Mouse (Mus musculus) E14TG2a.4 (cell line): ENCODE measurements around the gene 1700003E16Rik.

Experiments used
- H3K27me3 ChIP-seq: 2 replicates; pipeline ENCODE4 v1.6.1; 2014; ENCODE audit warnings: low read length, control low read depth; ENCODE audit not compliant: insufficient read depth
- H3K36me3 ChIP-seq: 2 replicates; pipeline ENCODE4 v1.6.1; 2014; ENCODE audit warnings: low read length, control low read depth; ENCODE audit not compliant: insufficient read depth
- H3K4me1 ChIP-seq: replicated peaks from 2 replicates; pipeline ENCODE4 v1.6.1; 2014; ENCODE audit warnings: low read depth, low read length, control low read depth
- H3K4me3 ChIP-seq: replicated peaks from 2 replicates; pipeline ENCODE4 v1.5.1; 2014; ENCODE audit warnings: mild to moderate bottlenecking, low read length
- H3K9me3 ChIP-seq: 2 replicates; pipeline ENCODE4 v1.6.1; 2014; ENCODE audit warnings: low read length, control low read depth
- CTCF ChIP-seq: conservative IDR thresholded peaks from 2 replicates; pipeline ENCODE4 v1.5.1; 2014; ENCODE audit warnings: low read length
- NANOG ChIP-seq: IDR thresholded peaks from 2 replicates; pipeline ENCODE4 v1.6.1; 2014; ENCODE audit warnings: borderline replicate concordance, low read length, mixed read lengths
- POU5F1 ChIP-seq: IDR thresholded peaks from 2 replicates; pipeline ENCODE4 v1.6.1; 2014; ENCODE audit warnings: low read length, borderline replicate concordance

The 1700003E16Rik gene

DNA sequence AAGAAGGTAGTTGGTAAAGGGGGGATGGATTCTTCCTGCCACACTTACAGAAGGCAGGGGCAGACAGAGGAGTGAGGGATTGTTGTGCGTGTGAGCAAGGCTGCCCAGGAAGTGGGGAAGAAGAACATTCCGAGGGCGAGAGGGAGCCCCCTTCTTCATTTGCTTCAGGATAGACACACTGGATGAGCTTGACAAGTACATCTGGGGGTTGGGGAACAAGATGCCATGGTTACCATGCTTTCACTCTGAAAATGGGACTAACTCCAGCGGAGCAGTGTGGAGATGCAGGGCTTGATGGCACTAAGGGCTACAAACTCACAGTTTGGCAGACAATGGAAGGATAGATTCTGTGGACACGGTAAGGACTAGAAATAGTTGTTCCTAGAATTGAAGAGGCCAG, 14.9 kb downstream of the 1700003E16Rik start:
- Histone ChIP-seq H3K36me3 (peaks cover 28% of the 10 kb centered on the region; the same call in 1 of the 2 replicates), H3K9me3 (no peaks in the 10 kb centered on the region), H3K4me3 (no peak overlapping the region), H3K4me1 (peaks cover 41% of the 10 kb centered on the region), H3K27me3 (no peaks in the 10 kb centered on the region)
- no peak for TF ChIP-seq CTCF
- TF ChIP-seq NANOG: no peak
- TF ChIP-seq POU5F1: no peak

DNA sequence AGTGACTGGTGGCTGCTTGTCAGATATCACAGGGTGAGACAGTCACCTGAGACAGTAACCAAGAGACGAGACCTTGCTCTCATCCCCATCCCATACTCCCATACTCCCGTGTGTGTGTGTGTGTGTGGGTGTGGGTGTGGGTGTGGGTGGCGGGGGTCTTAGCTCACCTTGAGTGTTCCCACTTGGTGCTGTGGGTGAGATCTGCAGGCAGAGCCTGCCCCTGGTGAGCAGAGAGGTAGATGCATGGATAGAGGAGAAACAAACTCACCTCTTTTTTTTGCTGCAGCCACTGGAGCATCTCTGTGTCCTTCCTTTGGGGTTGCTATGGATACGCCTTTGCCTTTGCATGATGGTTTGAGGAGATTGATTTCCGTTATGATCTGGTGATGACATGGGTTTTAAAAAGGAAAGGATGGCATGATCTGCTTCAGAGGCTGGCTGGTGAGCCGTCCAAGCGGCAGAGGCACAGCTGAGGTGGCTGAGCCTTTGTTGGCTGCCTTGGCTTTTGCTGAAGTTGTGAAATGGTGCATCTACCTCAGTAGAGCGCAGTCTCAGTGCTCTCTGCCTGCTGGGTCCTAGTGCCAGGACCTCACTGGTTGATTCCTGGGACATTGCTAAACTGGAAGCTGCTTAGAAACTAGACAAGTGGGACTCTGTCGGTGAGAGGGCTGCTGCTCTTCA, 16.2 kb downstream of the 1700003E16Rik start:
- Histone ChIP-seq H3K9me3 (no peaks in the 10 kb centered on the region), H3K4me1 (peaks cover 35% of the 10 kb centered on the region), H3K27me3 (no peaks in the 10 kb centered on the region), H3K4me3 (no peak overlapping the region), H3K36me3 (peaks cover 30% of the 10 kb centered on the region; the same call in 1 of the 2 replicates)
- TF ChIP-seq CTCF: no peak
- no peak for TF ChIP-seq NANOG
- no peak for TF ChIP-seq POU5F1

DNA sequence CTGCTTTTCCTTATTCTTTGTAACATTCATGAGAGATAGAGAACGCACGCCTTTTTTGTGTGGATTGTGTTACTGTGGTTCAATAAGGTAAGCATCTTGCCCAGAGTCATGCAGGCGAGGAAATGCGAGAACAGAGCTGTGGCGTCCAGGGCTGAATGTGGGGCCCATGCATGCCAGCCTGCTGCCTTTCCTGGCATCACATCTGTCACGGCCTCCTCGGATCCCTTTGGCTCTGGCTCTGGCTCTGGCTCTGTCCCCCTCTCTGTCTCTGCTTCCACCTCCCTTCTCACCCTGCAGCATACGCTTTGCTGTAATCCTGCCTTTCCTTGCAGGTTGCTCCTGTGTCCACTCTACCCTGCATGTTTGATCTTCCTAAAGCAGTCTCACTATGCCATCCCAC, 19.8 kb downstream of the 1700003E16Rik start:
- Histone ChIP-seq H3K4me3 (no peak overlapping the region), H3K27me3 (no peaks in the 10 kb centered on the region), H3K9me3 (no peaks in the 10 kb centered on the region), H3K4me1 (peaks cover 31% of the 10 kb centered on the region), H3K36me3 (peaks cover 18% of the 10 kb centered on the region; the same call in 1 of the 2 replicates)
- TF ChIP-seq NANOG (no peak), CTCF (no peak), POU5F1 (no peak)

DNA sequence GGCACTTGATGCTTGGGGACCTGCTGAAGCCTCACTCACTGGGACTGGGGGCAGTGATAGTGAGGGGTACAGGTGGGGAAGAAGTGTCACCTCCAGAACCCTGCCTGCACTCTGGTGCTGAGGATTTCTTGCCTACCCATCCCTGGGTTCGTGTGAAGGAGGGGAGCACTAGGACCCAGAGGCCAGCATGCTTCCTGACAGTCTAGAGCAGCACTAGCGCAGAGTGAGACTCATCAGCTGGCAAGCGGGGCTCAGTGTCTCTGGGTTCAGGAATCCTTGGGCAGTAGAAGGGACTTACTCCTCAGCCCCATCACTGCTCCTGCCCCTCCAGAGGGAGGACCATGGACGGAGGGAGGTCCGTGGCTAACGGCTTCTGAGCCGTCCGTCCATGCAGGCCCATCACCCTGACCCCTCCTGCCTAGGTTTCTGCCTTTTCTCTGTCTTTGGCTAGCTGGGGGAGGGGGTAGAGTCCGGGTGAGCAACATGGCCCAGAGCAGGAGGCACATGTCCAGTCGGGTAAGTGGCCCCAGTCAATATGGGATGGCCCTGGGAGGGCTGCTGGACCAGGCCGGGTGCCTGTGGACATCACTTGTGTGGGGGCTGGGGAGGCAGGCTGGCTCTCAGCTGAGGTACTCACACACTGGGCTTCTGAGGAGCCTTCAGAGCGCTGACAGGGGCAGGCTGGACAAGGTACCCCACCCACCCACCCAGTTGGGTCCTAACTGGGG, 23.4 kb downstream of the 1700003E16Rik start:
- Histone ChIP-seq H3K27me3 (no peaks in the 10 kb centered on the region), H3K4me1 (peaks cover 13% of the 10 kb centered on the region), H3K9me3 (no peaks in the 10 kb centered on the region), H3K36me3 (peaks cover 32% of the 10 kb centered on the region), H3K4me3 (peak overlapping the region; percentile 20; the same call in 1 of the 2 replicates)
- TF ChIP-seq POU5F1 (no peak), CTCF (no peak), NANOG (no peak)

DNA sequence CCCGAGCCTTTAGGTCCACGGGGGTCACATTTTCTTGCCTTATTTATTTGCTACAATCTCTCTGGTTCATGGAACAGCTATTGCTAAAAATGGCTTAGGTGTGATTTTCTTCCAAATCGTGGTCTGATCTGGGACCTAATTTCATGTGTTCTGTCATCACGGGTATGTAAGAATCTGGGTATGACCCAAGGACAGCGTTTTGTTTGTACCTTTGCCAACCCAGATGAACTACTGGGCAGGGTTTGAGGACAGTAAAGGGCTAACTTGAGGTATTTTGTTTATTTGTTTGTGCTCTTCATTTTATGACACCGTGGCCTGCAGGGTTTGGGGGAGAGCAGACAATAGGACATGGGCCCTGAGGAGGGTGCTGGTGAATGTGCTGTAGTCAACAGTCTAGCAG, 24.4 kb downstream of the 1700003E16Rik start:
- H3K36me3 ChIP-seq: peaks cover 38% of the 10 kb centered on the region
- H3K4me3 ChIP-seq: no peak overlapping the region
- no peaks in the 10 kb centered on the region for H3K27me3 ChIP-seq
- H3K9me3 ChIP-seq: no peaks in the 10 kb centered on the region
- TF ChIP-seq POU5F1 (no peak), CTCF (no peak), NANOG (no peak)
- H3K4me1 ChIP-seq: peaks cover 18% of the 10 kb centered on the region

DNA sequence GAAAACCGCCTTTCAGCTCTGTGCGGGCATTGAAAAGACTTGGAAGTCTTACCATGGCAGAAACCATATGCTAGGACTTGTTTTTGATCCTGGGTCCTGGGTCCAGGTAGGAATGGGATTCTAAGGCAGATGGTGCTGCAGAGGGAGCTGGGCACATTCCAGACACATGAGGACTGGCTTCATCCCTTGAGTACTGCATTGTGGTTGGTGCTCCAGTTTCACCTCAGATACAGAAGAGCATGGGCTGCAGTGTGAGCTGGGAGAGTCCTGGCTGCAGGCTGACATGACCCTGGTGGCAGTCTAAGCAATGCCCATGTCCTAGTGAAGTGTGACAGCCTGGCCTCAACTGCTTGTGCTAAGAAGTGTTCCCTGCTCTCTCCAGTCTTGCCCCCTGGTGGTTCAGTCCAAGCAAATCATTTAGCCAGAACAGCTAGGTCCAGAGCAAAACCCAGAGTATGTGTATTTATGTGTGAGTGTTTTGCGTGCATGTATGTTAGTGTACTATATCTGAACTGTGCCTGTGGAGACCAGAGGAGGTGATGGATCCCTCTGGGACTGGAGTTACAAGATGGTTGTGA, 28.7 kb downstream of the 1700003E16Rik start:
- H3K27me3 ChIP-seq: peaks cover 28% of the 10 kb centered on the region
- H3K4me3 ChIP-seq: no peak overlapping the region
- no peak for TF ChIP-seq NANOG
- 0 out of 2 replicates have a peak, but pooled peaks have one; percentile 6 for TF ChIP-seq CTCF
- TF ChIP-seq POU5F1: no peak
- H3K36me3 ChIP-seq: peaks cover 45% of the 10 kb centered on the region
- H3K4me1 ChIP-seq: peaks cover 51% of the 10 kb centered on the region
- no peaks in the 10 kb centered on the region for H3K9me3 ChIP-seq

DNA sequence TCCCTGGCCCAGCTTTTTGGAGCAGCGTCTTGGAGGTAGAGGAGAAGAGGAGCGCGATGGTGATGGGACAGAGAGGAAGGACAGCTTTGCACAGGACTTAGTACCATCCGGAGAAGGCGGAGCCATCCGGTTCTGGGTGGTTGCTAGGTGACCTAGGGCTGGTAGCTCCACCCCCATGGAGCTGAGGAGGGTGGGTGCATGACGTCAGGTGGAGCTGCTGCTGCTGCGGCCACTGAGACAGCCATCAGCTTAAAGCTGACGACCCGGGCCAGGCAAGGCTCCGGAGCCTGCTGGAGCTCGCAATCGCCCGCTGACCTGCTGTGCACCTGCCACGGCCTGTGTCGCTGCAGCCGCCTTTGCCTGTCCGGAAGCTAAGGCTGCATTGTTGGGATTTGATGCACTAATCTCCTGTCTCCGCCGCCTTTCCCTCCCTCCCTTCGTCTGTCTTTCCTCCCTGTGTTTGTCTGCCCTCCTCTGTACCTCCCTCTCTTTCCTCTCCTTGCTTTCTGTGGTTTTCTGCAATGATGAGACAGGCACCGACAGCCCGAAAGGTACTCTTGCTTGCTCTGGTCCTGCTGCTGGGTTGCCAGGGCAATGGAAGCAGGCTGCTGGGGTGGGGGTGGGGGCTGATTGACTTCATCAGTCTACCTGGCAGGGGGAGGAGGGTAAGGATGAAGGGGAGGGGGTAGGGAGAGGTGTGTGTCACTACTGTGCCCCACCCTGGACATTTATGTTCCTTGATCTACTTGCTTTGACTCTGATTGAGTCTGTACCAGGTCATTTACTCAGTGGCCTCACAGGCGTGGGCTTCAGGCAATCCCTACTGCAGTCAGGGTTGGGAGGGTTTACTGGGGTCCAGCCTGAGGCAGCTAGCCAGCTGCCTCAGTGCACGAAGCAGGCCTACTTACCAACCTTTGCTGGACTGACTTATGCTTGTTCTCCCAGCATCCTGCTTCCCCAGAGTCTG, 30.0 kb downstream of the 1700003E16Rik start:
- H3K27me3 ChIP-seq: peaks cover 34% of the 10 kb centered on the region
- H3K36me3 ChIP-seq: peaks cover 57% of the 10 kb centered on the region
- H3K4me1 ChIP-seq: peaks cover 63% of the 10 kb centered on the region
- TF ChIP-seq CTCF: no peak
- no peak for TF ChIP-seq NANOG
- TF ChIP-seq POU5F1: no peak
- H3K9me3 ChIP-seq: no peaks in the 10 kb centered on the region
- peak overlapping the region; percentile 46; the same call in 1 of the 2 replicates for H3K4me3 ChIP-seq
